Mouse (Mus musculus) lung, postnatal 25 days (tissue): ENCODE results near the gene Actl6b.

ENCODE experiments used
- DNase-seq: peaks from one replicate; pipeline ENCODE4 v3.0.0; 2022; ENCODE audit warnings: low spot score

The Actl6b gene

DNA sequence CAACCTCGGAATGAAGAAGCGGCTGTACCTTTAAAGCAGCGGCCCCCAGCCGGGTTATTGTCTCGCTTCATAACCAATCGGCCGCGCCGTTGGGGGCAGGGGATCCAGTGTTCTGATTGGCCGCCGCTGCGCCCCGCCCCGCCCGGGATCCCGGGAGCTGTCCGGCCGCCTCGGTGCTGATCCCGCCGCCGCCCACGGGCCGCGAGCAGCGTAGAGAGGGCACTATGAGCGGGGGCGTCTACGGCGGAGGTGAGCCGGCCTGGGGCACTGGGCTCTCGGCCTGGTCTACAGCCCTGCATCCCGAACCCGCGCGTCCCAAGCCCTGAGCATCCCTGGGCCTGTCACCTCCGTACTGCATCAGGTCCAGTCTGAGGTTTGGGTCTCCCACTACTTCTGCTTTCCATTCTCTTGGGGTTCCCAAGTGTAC, at the start of gene Actl6b:
Gene Actl6b, plus strand, starts transcription at position 107 of the 427 bp plus-strand sequence.
- peak; percentile 29 for DNase-seq

DNA sequence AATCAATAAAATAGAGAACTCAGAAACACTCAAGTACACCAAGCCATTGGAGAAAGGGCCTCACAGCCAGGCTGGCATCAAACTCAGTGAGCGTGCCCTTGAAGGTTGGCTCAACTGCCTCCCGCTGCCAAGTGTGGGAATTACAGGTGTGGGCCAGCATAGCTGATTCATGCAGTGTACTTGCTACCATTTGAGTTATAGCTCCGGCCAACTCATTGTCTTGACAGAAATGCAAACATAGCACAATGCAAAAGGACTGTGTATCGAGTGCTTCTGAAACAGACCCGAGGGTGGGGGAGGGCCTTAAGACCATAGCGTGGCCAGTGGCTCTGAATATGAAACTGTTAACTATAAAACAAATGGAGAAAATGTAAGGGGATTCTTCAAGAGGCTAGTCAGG, 49.3 kb upstream of the Actl6b start:
- peak; percentile 47 for DNase-seq

DNA sequence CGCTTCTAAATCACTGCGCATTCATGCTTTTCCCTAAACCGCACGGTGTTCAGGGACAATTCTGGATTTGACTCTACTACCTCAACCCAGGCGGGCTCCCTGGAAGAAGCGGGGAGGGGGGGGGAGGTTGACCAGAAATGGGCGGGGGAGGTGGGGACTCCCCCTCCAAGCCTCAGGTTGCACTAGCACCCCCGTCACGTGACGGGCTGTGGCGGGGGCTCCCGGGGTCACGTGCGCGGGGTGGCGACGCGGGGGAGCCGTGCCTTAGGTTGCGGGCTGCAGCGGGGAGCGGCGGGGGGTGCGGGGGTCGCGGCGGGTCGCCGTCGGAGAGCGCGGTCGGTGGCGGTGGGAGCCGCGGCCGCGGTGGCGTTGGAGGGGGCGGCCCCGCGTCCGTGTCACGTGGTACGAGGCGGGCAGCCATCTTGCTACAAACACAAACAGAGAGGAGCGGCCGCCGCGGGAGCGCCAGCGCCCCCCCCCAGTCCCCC, 43.3 kb upstream of the Actl6b start:
- DNase-seq = peak; percentile 67

DNA sequence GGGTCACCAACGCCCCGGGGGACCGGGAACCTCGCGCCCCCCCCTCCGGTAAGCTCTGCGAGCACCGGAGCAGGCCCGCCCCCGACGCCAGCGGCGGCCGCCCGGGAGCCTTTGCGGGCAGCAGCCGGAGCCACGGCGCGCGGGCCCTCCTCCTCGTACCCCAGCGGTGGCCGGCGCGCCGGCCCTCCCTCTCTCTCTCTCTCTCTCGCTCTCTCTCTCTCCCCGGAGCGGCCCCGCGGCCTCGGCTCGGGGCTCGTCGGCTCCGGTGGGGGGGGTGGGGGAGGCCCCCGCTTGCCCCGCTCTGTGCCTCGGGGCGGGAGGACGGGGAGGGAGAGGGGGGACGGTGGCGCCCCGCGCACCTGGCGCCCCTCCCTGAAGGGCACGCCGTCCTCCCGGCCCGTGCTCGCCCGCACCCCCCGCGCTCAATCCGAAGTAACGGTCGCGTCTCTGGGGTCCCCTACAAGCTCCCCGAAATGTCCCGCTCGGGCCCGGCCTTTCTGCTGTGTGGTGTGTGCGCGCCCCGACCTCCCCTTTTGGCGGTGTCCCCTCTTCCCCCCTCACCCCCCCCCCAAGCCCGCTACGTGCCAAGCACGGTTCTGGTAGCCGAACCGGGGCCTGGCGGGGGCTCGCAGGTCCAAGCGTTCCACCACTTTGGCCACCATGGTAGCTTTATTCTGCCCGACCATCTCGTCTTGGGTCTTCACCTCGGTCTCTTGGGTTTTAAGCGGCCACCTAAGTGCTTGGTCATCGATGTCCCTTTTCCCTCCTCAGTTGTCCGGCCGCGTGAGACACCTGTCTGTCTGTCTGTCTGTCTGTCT, 42.5 kb upstream of the Actl6b start:
- no peak for DNase-seq

DNA sequence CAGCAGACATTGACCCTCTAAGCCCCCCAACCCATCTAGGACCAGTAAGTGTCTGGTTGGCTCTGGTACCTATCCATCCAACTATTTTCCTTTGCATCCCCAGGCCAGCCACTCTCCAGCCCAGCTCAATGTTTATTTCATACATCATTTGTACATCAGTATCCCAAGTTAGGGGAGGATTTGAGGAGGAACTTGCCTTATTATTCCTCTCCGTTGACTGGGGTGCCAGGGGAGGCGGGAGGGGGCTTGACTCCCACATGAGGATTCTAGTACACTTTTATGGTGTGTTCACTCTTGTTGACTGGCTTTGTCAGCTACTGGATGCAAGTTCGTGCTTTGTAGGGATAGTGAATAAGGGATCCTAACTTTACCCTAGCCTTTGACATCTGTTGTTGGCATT, 41.6 kb upstream of the Actl6b start:
- no peak for DNase-seq

DNA sequence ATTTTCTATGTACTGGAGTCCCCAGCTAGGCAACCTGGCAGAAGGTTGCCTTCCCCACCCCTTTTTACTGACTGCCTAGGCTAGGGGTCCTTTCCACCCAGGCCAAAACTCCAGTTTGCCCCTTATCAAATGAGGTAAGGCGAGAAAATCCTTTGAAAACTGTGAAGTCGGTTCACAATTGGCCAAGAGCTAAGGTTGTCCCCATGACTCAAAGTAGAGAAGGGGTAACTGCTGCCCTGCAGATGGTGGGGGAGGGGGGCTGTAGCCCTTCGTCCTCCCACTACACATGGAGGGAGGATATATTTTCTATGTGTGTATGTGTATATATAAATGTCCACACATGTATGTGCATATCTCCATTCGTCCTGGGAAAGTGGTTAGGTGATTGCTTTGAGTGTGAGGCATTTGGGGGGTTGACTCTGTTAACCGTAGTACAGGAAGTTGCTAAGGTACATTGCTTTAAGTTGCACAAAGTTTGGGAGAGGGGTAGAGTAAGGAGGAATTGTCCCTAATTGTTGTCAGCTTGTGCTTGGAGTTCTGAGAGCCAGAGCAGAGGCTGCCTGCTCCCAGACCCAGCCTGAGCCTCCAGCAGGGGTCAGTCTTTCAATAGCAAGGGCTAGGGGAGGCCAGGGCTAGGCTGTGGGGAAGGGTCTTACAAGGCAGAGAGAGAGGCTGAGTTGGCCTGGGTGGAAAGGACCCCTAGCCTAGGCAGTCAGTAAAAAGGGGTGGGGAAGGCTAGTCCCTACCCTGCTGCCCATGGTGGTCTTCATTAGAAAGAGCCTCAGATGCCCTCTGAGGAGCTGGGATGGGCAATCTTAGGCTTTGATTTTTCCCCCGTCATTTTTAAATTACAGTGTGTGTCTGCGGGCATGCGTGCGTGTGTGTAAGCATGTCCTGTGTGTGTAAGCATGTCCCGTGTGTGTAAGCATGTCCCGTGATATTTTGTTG, 40.2 kb upstream of the Actl6b start:
- no peak for DNase-seq

DNA sequence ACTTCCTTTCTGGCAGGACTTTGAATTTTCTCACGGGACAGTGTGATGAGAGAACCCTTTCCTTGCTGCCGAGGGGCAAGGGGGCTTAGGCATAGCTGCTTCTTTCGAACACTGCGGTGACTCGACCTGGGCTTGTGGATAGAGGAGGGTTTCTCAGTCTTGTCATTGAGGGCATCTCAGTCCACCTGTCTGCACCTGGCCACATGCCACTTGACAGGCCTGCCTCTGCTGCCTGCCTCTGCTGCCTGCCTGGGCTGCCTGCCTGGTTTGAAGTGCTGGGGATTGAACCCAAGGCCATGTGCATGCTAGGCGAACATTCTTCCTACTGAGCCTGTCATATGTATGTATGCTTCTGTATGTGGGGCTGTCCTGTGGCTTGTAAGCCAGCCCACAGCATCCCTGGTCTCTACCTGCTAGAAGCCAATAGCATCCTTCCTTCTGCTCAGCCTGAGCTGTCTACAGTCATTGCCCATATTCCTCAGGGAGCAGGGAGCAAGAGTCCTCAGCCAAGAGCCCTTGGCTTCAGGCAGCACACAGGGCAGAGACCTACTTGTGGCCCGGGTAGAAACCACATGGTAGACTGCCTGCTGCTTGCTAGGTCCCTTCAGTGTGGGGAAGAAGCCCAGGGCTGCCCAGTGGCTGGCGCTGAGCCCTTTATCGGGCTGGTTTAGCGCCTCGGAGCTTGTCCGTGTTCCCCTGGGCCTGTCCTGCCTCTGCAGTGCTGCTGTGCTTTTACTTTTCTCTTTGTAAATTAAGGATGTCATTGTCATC, 39.2 kb upstream of the Actl6b start:
- no peak for DNase-seq

DNA sequence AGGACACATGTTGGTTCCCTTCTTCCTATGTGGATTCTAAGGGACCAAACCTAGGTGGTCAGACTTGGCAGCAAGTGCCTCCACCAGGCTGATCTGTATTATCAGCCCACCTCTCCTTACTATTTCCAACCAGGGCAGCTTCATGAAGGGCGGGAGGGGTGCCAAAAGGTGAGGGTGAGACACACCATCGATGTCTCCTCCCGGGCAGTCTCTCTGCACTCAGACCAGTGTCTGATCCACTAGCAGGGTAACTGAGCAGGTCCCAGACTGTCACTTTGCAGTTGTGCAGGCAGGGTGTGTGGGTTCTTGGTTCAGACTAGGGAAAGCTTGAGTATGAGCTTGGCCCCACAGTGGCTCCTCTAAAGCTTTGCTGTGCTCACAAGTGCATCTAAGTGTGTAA, 38.5 kb upstream of the Actl6b start:
- DNase-seq = no peak

DNA sequence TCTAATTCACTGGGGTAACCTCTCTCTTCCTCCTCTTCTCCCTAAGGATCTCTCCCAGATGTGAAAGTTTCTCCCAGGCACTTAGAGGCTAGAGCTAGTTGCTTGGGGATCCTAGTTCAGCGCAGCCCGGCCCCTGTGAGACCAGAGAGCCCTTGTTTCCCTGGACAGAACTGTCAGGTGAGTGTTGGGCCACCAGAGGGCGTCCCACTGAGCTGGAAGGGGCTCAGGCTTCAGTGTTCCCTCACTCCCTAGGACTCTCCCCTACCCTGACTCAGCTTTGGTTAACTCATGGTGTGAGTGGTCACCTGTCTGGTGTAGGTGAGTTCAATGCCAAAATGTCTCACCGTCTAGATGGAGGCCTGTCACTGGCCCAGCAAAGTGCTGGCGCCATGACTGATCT, 34.9 kb upstream of the Actl6b start, which contains the start of gene Gigyf1:
Gene Gigyf1, plus strand, starts transcription at position 113 of the 400 bp plus-strand sequence.
- DNase-seq = no peak

DNA sequence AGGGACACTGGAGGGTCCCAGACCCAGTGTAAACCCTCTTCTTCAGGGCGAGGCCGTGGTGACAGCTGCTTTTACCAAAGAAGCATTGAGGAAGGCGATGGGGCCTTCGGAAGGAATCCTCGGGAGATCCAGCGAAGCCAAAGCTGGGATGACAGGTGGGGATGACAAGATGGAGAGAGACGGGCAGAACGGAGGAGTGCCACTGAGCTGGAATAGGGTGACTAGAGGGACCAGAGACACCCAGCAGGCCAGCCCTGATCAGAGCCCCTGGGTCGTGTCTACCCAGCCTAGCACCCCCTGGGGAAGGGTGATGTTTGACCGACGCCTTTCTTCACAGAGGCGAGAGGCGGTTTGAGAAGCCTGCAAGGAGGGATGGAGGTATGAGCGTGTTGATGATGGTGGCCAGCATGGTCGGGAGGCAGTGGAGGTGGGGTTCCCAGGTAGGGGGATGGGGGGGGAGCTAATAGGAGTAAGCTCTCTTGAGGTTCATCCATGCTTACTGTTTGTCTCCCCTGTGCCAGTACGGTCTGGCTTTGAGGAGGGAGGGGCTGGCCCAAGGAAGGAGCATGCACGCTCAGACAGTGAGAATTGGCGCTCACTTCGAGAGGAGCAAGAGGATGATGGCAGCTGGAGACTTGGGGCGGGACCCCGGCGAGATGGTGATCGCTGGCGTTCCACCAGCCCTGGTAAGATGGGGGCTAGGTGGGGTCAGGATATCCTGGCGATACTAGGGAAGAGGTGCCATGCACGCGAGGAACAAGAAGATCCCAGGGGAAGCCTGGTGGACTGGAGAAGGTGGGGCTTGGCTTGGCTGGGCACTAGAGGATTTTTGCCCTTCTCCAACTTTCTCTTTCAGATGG, 33.4 kb upstream of the Actl6b start:
- no peak for DNase-seq

DNA sequence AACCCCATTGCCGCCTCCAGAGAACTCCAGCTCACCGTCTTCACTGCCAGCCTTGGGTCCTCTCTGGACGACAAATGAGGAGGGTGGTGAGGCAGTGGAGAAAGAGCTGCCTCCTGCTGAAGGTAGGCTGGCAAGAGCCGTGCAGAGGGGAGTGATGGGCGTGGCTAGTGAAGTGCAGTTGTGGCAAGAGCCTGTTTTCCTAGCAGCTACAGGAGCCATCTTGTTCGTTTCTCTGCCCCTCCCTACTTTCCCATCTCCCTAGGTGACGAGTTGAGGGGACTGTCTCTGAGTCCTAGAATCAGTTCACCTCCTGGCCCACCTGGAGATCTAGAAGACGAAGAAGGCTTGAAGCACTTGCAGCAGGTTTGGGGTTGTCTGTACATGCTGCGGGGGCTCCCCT, 31.5 kb upstream of the Actl6b start:
- DNase-seq = no peak

DNA sequence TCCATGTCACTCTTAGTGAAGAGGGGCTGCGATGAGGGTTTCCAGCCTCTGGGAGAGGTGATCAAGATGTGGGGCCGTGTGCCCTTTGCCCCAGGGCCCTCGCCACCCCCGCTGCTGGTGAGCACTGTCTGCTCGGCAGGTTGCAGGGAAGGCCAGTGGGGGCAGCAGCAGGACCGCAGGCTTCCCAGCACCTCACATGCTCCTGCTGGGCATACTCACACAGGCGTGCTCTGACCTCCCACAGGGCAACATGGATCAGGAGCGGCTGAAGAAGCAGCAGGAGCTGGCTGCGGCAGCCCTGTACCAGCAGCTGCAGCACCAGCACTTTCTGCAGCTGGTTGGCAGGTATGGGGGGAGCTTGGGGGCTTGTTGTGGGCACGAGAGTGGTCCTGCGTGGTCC, 30.6 kb upstream of the Actl6b start:
- no peak for DNase-seq

DNA sequence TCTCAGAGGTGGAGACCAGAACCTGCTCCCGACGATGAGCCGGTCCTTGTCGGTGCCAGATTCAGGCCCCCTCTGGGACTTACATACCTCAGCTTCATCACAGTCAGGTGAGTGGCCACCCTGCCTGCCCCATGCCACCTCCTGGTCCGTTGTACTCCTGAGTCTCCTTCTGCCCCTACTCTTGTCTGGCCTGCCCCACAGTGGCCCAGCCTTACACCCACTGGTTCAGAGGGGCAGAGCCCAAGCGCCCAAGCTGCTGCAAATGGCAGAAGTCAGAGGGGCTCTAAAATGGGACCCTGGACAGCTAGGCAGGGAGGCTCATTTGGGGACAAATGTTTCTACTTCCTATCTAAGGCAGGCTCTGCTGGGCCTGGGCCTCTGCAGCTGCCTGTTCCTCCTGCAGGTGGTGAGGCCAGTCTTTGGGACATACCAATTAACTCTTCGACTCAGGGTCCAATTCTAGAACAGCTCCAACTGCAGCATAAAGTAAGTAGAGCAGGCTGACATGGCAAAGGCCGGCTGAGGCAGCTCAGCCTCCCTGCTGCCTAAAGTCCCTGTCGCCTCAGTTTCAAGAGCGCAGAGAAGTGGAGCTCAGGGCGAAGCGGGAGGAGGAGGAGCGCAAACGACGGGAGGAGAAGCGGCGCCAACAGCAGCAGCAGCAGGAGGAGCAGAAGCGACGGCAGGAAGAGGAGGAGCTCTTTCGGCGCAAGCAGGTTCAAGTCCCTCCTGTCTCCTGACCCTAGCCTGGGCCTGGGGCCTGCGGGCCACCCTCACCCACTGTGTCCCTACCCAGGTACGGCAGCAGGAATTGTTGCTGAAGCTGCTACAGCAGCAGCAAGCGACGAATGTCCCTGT, 29.7 kb upstream of the Actl6b start:
- no peak for DNase-seq

DNA sequence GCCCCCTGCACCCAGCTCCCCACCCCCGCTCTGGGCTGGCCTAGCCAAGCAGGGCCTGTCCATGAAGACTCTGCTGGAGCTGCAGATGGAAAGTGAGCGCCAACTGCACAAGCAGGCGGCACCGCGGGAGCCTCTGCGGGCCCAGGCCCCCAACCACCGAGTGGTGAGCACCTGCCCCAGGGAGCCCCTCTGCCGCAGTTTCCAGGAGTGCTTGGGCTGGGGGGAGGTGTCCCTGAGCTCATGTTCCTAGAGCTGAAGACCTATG, 29.1 kb upstream of the Actl6b start:
- no peak for DNase-seq

DNA sequence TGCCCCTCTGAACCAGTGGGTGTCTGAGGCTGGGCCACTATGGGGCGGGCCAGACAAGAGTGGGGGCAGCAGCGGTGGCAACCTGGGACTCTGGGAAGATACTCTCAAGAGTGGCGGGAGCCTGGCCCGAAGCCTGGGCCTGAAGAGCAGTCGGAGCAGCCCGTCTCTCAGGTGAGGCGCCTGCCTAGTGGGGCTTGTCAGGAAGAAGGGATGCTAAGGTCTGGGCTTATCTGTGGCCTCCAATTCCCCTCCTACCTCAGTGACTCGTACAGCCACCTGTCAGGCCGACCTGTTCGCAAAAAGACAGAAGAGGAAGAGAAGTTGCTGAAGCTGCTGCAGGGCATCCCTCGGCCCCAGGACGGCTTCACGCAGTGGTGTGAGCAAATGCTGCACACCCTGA, 28.6 kb upstream of the Actl6b start:
- DNase-seq = no peak

DNA sequence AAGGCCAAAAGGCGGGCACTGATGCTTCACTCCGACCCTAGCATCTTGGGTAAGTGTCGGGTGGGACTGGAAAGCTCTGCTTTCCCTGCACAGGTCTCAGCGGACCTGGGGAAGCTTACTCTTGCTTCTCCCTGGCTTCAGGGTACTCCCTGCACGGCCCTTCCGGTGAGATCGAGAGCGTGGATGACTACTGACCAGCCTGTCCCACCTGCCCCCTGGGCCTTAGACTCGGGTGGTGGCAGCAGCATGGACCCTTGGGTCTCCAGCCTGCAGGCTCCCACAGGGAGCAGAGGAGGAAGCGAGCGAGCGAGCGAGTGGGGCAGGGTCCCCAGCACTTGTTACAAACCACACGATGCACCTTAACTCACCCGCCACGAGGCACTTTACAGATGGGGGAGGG, 27.8 kb upstream of the Actl6b start:
- no peak for DNase-seq

DNA sequence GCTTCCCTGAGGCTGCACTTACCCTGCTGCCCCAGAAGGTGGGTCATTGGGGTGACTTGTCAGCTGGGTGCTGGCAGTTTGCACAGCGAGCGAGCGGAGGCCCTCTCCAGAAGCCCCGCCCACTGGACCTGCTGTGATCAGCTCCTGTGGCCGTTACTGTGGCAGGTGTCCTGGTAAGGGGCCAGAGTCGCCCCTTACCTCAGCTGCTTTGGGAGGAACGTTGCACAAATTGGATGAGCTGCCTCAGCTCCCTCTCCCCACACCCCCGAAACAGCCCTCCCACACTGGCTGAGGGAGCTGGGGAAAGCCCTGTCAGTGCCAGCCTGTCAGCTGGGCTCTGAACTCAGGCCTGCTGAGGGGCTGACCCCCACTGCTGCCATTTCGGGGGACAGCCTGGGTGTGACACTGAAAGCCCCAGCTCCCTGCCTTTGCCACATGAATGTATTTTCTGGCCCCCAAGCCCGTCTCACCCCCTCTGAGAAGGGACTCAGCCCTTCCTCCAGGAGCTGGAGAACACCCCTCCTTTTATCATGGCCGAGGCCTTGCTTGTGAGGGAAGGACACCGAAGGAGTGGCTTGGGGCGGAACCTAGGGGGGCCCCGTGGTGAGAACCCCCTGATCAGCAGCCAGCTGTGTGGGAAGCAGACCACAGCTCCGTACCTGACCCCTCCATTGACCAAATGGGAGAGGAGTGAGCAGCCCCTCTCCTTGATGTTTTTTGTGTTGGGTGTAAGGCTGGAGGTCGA, 27.0 kb upstream of the Actl6b start:
- peak; percentile 31 for DNase-seq

DNA sequence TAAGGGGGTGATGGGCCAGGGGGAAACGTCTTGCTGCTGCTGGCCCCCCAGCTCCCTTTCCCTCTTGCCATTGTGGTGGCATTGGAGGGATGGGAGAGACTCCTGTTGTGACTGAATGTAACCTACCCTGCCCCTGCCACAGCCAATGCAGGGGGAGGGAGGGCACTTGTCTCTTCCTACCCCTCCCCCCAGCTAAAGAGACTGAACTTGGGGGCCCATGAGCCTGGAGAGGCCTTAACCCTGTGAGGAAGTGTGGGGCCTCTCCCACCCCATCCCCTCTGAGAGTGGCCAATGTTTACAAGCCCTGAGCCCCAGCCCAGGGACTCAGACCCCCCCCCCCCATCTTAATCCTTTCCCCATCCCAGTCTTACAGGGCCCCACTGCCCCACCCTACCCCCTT, 25.9 kb upstream of the Actl6b start:
- DNase-seq = no peak

DNA sequence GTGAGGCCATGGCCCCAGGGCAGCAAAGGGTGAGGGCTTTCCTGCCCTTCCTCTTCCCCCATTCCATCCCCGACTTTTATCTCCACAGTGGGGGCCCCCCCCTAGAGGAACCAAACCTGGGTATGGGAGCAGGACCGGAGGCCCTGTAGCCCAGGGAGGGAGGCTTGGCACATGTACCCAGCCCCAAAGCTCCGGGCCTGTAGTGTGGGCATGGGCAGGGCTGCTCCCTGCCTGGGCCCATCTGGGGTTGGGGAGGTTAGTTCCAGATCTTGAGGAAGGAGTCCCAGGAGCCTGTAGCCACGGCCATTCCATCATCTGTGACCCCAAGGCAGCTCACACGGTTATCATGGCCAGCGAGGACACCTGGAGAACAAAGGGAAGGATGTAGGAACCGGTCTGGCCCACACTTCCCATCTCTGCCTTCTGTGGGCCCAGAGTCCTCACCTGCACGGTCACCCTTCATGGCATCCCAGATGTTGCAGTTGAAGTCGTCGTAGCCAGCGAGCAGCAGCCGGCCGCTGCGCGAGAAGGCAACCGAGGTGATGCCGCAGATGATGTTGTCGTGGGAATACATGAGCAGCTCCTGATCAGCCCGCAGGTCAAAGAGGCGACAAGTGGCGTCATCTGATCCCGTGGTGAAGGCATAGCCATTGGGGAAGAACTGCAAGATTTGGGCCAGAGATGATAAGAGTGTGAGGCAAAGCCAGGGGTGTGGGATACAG, 24.9 kb upstream of the Actl6b start:
- no peak for DNase-seq
